Comparison of ENCODE assay signal across 8 mouse cellular contexts in the genomic region with DNA sequence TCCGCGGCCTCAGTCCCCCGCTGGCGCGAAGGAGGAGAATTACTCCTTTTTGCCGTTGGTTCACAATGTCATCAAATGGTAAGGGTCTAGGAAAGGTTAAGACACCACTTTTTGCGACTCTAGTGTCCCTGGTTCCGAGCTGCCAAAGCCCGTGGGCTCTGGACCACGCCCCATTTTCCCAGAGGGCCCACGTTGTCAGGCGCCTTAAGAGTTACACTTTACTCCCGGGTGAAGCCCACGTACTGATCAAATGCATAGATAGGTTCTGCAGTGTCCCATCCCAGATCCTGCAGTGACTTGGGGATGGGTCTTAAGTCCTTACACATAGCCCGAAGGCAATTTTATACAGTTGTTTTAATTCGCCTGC. TPM values are rescaled to one million over a fixed set of nuclear protein-coding genes. Genes with fewer than 3 reads are reported as not detected.
DNase-seq lines count a peak whose midpoint lies in the region; ATAC-seq and TF ChIP-seq lines count a peak whose summit lies in the region.

No protein-coding gene starts in this region.

- intact Hi-C loops in left cerebral cortex, postnatal 36 days (cut with DNase I) = loop anchor here (2.0 kb wide), 1 partner anchor 16 kb away; the partner anchor contains the start of gene Rasd1

- H3K27ac ChIP-seq in spleen, adult 2 months (ENCODE audit: insufficient read depth, low read length) = no peak overlapping the region
- peak overlapping the region; percentile 70 for H3K27ac ChIP-seq in intestine, embryonic 15.5 days
- H3K27ac ChIP-seq in midbrain, embryonic 13.5 days = peak overlapping the region; percentile 85

- no peak for TF ChIP-seq CTCF in spleen, adult 2 months (IDR thresholded peaks at IDR 0.05; ENCODE audit: extremely low read depth, insufficient read depth, insufficient read length, insufficient replicate concordance)

- H3K9ac ChIP-seq in intestine, embryonic 15.5 days = peak overlapping the region; percentile 87
- peak overlapping the region; percentile 86 for H3K9ac ChIP-seq in midbrain, embryonic 13.5 days (replicated peaks)

- H3K4me1 ChIP-seq in spleen, adult 2 months (ENCODE audit: control insufficient read depth, insufficient read depth, insufficient read length) = no peaks in the 10 kb centered on the region; the same call in 1 of the 2 replicates
- H3K4me1 ChIP-seq in intestine, embryonic 15.5 days (replicated peaks) = peaks cover 14% of the 10 kb centered on the region
- peaks cover 23% of the 10 kb centered on the region for H3K4me1 ChIP-seq in midbrain, embryonic 13.5 days (replicated peaks)

- H3K36me3 ChIP-seq in spleen, adult 2 months (ENCODE audit: control insufficient read depth, insufficient read depth, low read length) = no peaks in the 10 kb centered on the region
- no peaks in the 10 kb centered on the region for H3K36me3 ChIP-seq in intestine, embryonic 15.5 days
- H3K36me3 ChIP-seq in midbrain, embryonic 13.5 days = no peaks in the 10 kb centered on the region

- WGBS in spleen, adult 2 months = 2% methylated on average over 16 of the region's 16 CpGs
- WGBS in intestine, embryonic 15.5 days = 2% methylated on average over 16 of the region's 16 CpGs
- WGBS in midbrain, embryonic 13.5 days = 3% methylated on average over 16 of the region's 16 CpGs

- peak overlapping the region; percentile 79 for H3K4me2 ChIP-seq in intestine, embryonic 15.5 days (replicated peaks)
- peak overlapping the region; percentile 84 for H3K4me2 ChIP-seq in midbrain, embryonic 13.5 days (replicated peaks)

- H3K9me3 ChIP-seq in intestine, embryonic 15.5 days = no peaks in the 10 kb centered on the region
- H3K9me3 ChIP-seq in midbrain, embryonic 13.5 days = no peaks in the 10 kb centered on the region

- peak; percentile 37 for DNase-seq in adrenal gland, postnatal 14 days
- DNase-seq in adrenal gland, postnatal 4 days (ENCODE audit: low spot score in 2 of 2) = no peak
- DNase-seq in spleen, adult 2 months (ENCODE audit: low read depth in 1 of 2, low spot score in 2 of 2) = no peak
- no peak for DNase-seq in spleen, postnatal 4 days (ENCODE audit: low spot score in 2 of 2)
- DNase-seq in left cerebral cortex, postnatal 36 days (ENCODE audit: low spot score in 2 of 2) = no peak
- DNase-seq in left cerebral cortex, adult 9 months (ENCODE audit: low spot score in 2 of 2) = no peak

- H3K27me3 ChIP-seq in spleen, adult 2 months (ENCODE audit: control insufficient read depth, insufficient read depth, low read length) = no peaks in the 10 kb centered on the region
- H3K27me3 ChIP-seq in intestine, embryonic 15.5 days (replicated peaks) = no peaks in the 10 kb centered on the region
- no peaks in the 10 kb centered on the region for H3K27me3 ChIP-seq in midbrain, embryonic 13.5 days

- ATAC-seq in intestine, embryonic 15.5 days = peak; percentile 82
- peak; percentile 74 for ATAC-seq in midbrain, embryonic 13.5 days

- TF ChIP-seq POLR2A in spleen, adult 2 months (IDR thresholded peaks at IDR 0.05; ENCODE audit: low read depth, low read length) = no peak

- H3K4me3 ChIP-seq in spleen, adult 2 months (ENCODE audit: extremely low read depth, insufficient read depth, insufficient read length) = peak overlapping the region; percentile 79
- H3K4me3 ChIP-seq in intestine, embryonic 15.5 days (replicated peaks) = peak overlapping the region; percentile 88
- peak overlapping the region; percentile 71 for H3K4me3 ChIP-seq in midbrain, embryonic 13.5 days (replicated peaks)

RNA-seq across cellular contexts. Expression of gene Med9, which starts 0.4 kb away (rescaled TPM):
- total RNA-seq in adrenal gland, postnatal 14 days (2021) = 27.0 and 27.8 TPM in 2 replicates
- 10 to 100 TPM; 36.5 to 41.0 TPM for total RNA-seq in adrenal gland, postnatal 4 days (2021)
- 8.0 and 12.3 TPM in 2 replicates for polyA plus RNA-seq in spleen, adult 2 months (2012; rRNA removed)
- 34.5 and 35.6 TPM in 2 replicates for polyA plus RNA-seq in intestine, embryonic 15.5 days (2015; fragmentation: Nextera tagmentation; extraction: Ambion mirVana)
- polyA plus RNA-seq in midbrain, embryonic 13.5 days (2015; fragmentation: Nextera tagmentation; extraction: Ambion mirVana) = 34.1 and 34.9 TPM in 2 replicates
- 10 to 100 TPM; 37.4 to 46.0 TPM for total RNA-seq in left cerebral cortex, postnatal 36 days (2021)

RNA-seq across cellular contexts. Expression of gene Rasd1, which starts 16.4 kb away (rescaled TPM):
- total RNA-seq in adrenal gland, postnatal 14 days (2021) = 29.0 and 38.0 TPM in 2 replicates
- 10 to 100 TPM; 20.7 to 21.6 TPM for total RNA-seq in adrenal gland, postnatal 4 days (2021)
- 0.82 and 0.85 TPM in 2 replicates for polyA plus RNA-seq in spleen, adult 2 months (2012; rRNA removed)
- 2.1 and 2.6 TPM in 2 replicates for polyA plus RNA-seq in intestine, embryonic 15.5 days (2015; fragmentation: Nextera tagmentation; extraction: Ambion mirVana)
- 0.72 and 1.3 TPM in 2 replicates for polyA plus RNA-seq in midbrain, embryonic 13.5 days (2015; fragmentation: Nextera tagmentation; extraction: Ambion mirVana)
- total RNA-seq in left cerebral cortex, postnatal 36 days (2021) = 10 to 100 TPM in 1 of 2 experiments, 1 to 10 TPM in 1; 8.1 to 11.3 TPM
